Mouse (Mus musculus): ENCODE measurements around the gene Igfbp6. TPM values are rescaled to one million over a fixed set of nuclear protein-coding genes. Genes with fewer than 3 reads are reported as not detected.

Gene Igfbp6
- total RNA-seq, 2 experiments from 2014 or later: 10.0 to 12.5 TPM

DNA sequence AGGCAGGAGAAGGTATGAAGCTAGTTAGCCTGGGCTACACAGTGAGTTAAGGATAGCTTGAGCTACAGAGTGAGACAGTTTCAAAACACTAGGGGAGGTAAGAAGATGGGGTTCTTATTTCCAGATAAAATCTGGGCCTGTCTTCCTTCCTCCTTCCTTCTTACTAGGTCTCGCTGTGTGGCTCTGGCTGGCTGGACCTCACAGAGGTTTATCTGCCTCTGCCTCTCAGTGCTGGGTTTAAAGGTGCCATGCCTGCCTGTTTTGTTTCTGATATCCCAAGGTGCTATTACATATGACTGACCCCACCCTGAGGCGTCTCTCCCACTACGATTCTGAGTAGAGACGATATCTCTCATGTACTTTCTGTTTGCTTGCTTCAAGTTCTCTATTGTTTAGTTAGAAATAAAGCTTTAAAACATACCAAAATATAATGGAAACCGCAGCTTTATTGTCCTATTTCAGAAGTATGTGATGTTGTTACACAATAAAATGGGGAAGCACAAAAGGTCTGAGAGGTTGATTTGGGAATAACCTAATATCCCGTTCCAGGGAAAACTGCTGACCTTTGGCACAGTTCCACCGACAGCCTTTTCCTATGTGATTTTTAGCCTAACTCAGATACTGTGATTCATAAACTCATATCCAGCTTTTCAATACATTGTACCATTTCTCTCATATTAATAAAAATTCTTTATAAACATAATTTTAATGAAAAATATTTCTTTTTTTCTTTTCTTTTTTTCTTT, 32.6 kb downstream of the Igfbp6 start:
- no peak for DNase-seq

- DNase-seq: no peak
Observed at GRCm38 (mm10) chr15:102177417-102177816, 33.3 kb downstream of the Igfbp6 start.

DNA sequence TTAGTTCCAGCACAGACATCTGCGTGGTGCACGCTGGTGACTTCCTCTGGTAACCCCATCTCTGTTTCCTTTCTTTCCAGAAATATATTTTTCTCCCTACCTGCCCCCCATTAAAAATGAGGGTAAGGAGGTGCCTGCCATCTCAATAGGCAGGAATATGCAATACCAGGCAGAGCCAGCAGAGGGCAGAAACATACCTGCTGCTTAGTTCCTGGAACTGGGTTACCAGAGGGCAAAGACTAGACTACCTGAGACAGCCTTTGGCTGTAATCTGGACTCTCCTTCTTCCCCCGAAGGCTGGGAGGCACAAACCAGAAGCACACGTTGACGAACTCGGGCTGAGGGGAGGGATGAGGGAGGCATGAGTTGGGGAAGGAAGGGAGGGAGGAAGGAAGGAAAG, 34.1 kb downstream of the Igfbp6 start:
- DNase-seq: peak; percentile 89

GRCm38 (mm10) chr15:102179106-102179505, 34.9 kb downstream of the Igfbp6 start:
- no peak for DNase-seq

- no peak for DNase-seq
Observed at GRCm38 (mm10) chr15:102179924-102180323, 35.8 kb downstream of the Igfbp6 start.

GRCm38 (mm10) chr15:102183076-102183475, 38.9 kb downstream of the Igfbp6 start:
- no peak for DNase-seq

DNA sequence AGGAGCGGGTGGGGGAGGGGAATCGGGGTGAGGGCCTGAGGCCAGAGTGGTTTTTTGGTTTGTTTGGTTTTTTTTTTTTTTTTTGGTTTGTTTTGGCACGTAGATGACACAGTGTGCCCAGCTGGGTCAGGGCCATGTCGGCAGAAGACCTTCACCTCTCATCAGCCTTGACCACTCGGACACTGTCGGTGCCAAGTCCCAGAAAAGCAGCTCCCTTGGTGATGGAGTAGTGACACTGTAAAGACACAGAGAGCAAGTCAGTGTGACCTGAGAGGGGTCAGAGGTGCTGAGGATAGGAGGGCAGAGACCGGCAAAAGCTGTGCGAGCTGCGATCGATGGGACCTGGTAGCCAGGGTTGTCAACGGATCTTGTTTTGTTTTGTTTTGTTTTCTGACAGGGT, 42.1 kb downstream of the Igfbp6 start:
- no peak for DNase-seq

GRCm38 (mm10) chr15:102188096-102188495, 43.9 kb downstream of the Igfbp6 start:
- DNase-seq: peak; percentile 44

GRCm38 (mm10) chr15:102188883-102189282, 44.7 kb downstream of the Igfbp6 start:
- DNase-seq: no peak

DNA sequence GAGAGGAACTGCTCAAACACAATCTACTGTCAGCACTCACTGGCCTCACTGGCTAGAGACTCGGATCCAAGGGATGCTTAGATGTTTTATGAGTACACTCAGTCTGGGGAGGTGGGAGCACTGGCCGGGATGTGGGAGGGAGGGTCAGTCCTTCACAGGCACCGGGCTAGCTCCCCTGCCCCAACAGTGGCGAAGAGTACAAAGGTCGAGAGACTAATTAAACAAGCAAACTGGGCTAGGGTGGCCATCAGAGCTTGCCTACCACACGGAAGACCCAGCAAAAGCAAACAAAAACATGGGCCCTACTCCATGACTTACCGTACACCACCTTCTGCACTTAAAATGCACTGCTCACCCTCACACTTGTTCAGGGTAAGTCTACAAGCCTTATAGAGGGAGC, 47.5 kb downstream of the Igfbp6 start:
- no peak for DNase-seq

- DNase-seq: no peak
Observed at GRCm38 (mm10) chr15:102192271-102192812, 48.2 kb downstream of the Igfbp6 start.

DNA sequence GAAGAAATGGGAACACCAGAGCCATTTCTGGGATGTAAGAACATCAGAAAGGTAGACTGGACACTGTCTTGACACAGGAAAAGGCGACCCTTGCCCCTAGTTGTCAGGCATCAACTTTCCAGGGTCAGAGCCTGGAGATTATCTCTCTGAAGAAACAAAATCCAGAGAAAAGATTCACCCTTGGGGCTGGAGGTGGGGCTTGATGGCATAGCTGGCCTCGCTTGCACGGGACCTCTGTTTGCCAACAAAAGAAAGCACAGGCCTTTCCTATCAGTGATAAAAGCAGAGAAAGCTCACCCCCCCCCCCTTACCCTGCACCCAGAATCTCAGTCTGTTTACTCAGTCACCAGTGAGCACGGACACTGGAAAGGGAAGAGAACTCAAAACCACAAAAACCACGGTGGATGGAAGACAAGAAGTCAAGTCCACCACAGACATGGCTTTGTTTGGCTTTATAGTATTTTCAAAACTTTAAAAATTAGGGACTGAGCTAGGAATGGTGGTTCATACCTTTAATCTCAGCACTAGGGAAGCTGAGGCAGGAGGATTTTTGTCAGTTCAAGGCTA, 48.7 kb downstream of the Igfbp6 start:
- no peak for DNase-seq

DNA sequence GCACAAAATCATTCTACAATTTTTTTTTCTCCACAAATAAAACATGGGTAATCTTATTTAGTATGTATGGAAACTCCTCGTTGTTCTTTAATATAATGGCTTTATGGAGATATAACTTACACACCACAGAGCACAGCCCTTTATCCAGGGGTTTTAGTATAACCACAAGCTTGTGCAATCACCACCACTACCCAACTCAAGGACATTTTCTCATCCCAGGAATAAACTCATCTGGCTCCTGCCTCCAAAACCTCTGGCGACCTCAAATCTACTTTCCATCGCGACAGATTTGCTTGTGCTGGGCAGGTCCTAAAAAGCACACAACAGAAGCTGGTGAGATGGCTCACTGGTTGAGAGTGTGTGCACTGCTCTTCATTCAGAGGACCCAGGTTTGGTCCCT, 49.5 kb downstream of the Igfbp6 start:
- DNase-seq: no peak

DNA sequence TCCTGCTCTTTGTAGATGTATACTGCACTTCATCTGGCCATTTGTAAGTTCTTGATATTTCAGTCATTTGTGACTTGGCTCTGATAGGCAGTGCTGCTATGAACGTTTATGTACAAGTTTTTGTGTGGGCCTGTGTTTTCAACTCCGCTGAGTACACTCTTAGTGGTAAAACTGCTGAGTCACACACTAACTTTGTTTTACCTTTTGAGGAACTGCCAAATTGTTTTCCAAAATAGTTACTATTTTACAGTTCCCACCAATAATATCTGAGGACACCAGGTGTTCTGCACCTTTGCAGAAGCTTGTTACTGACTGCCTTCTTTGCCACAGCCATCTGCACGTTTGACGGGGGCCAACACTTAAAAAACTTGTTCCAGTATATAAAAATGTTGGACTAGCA, 50.3 kb downstream of the Igfbp6 start:
- no peak for DNase-seq

- no peak for DNase-seq
Observed at GRCm38 (mm10) chr15:102195373-102195772, 51.2 kb downstream of the Igfbp6 start.

DNA sequence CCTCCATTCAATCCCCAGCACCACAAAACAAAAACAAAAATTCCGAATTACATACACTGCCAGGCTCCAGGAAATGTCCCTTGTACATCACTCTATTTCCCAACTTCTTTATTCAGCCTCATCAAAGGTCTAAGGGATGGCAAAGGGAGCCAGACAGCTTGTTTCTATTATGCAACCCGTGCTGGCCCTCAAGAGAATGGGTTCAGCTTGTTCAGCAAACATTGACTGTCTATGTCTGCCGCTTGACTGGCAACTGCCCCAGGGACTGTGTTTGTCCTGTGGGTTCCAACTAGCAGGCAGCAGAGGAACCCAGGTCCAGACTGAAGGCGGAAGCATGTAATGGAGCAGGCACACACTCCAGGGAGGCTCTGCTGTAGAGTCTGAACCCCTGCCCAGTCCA, 54.7 kb downstream of the Igfbp6 start:
- DNase-seq: no peak

Other genes with a start within 250 kb of the Igfbp6 start
- gene Krt4, start 219.6 kb upstream of the Igfbp6 start, total RNA-seq (2021): not detected
- under 1 TPM; 0.25 to 0.45 TPM for gene Krt79, start 204.0 kb upstream of the Igfbp6 start, total RNA-seq (2021)
- gene Krt78, start 190.1 kb upstream of the Igfbp6 start, total RNA-seq (2021): under 1 TPM in 1 of 2 experiments, not detected in 1; 0.07 TPM
- 1 to 10 TPM; 6.2 to 6.4 TPM for gene Krt8, start 139.9 kb upstream of the Igfbp6 start, total RNA-seq (2021)
- gene Krt18, start 116.2 kb upstream of the Igfbp6 start, total RNA-seq (2021): 10 to 100 TPM; 14.9 to 15.4 TPM
- 100 to 1,000 TPM; 142 to 145 TPM for gene Eif4b, start 70.6 kb upstream of the Igfbp6 start, total RNA-seq (2021)
- 10 to 100 TPM; 65.8 to 70.3 TPM for gene Tns2, start 43.9 kb upstream of the Igfbp6 start, total RNA-seq (2021)
- gene Spryd3, start 8.1 kb upstream of the Igfbp6 start, total RNA-seq (2021): 10 to 100 TPM; 19.9 to 22.6 TPM
- gene Soat2, start 6.2 kb downstream of the Igfbp6 start, total RNA-seq (2021): under 1 TPM; 0.11 to 0.17 TPM
- gene Zfp740, start 58.9 kb downstream of the Igfbp6 start, total RNA-seq (2021): 10 to 100 TPM; 45.3 to 49.4 TPM
- gene Csad, start 60.4 kb downstream of the Igfbp6 start, total RNA-seq (2021): 10 to 100 TPM; 26.8 to 29.9 TPM
- gene Itgb7, start 87.6 kb downstream of the Igfbp6 start, total RNA-seq (2021): 1 to 10 TPM in 1 of 2 experiments, under 1 TPM in 1; 0.98 to 1.0 TPM
- 10 to 100 TPM; 12.9 to 16.6 TPM for gene Rarg, start 113.2 kb downstream of the Igfbp6 start, total RNA-seq (2021)
- gene Gm9918, start 126.2 kb downstream of the Igfbp6 start, total RNA-seq (2021): not detected
- 10 to 100 TPM; 21.1 to 22.7 TPM for gene Mfsd5, start 135.1 kb downstream of the Igfbp6 start, total RNA-seq (2021)
- 10 to 100 TPM; 23.2 to 28.2 TPM for gene Espl1, start 151.9 kb downstream of the Igfbp6 start, total RNA-seq (2021)
- gene Pfdn5, start 181.8 kb downstream of the Igfbp6 start, total RNA-seq (2021): 100 to 1,000 TPM; 334 to 351 TPM
- 10 to 100 TPM; 31.8 to 37.3 TPM for gene Myg1, start 187.3 kb downstream of the Igfbp6 start, total RNA-seq (2021)
- 10 to 100 TPM; 29.2 to 30.0 TPM for gene Aaas, start 206.4 kb downstream of the Igfbp6 start, total RNA-seq (2021)
- gene Sp7, start 222.8 kb downstream of the Igfbp6 start, total RNA-seq (2021): not detected

Data from heart, postnatal 4 days (tissue).